ENCODE assay signal across 20 mouse cellular contexts in genomic region chr3:38341666-38342065, GRCm38 (mm10).
"Had no signal": no experiment of that assay in that cellular context is flagged by ENCODE, and none has a peak within 500 bp of the region (broad histone marks: within the 10 kb centered on the region; RNA-seq: fewer than 3 reads in every experiment).

No protein-coding gene starts in this region.

- H3K9me3 ChIP-seq: liver, embryonic 15.5 days; lung, embryonic 15.5 days; midbrain, embryonic 10.5 days; midbrain, embryonic 13.5 days; neural tube, embryonic 13.5 days; neural tube, embryonic 15.5 days had no signal

- H3K27me3 ChIP-seq: liver, embryonic 15.5 days; lung, embryonic 15.5 days; midbrain, embryonic 13.5 days; neural tube, embryonic 13.5 days; neural tube, embryonic 15.5 days had no signal

- DNase-seq: liver, postnatal 0 days; lung, adult 2 months; lung, postnatal 4 days; retina, postnatal 1 day; right cerebral cortex, adult 18-20 months; right cerebral cortex, postnatal 25 days; right cerebral cortex, postnatal 4 days; spleen, adult 18-20 months; thymus, adult 18-20 months; thymus, postnatal 14 days; thymus, postnatal 36 days had no signal

- ATAC-seq: liver, postnatal 0 days; lung, postnatal 0 days; midbrain, embryonic 13.5 days; midbrain, embryonic 16.5 days had no signal

- H3K9ac ChIP-seq: liver, embryonic 15.5 days; liver, postnatal 0 days; lung, embryonic 15.5 days; midbrain, embryonic 13.5 days; neural tube, embryonic 13.5 days; neural tube, embryonic 15.5 days had no signal

- H3K4me2 ChIP-seq: liver, embryonic 15.5 days; lung, embryonic 15.5 days; midbrain, embryonic 13.5 days; neural tube, embryonic 13.5 days; neural tube, embryonic 15.5 days had no signal

- H3K4me3 ChIP-seq: liver, embryonic 15.5 days; lung, embryonic 15.5 days; midbrain, embryonic 10.5 days; midbrain, embryonic 13.5 days; myocyte; neural tube, embryonic 13.5 days; neural tube, embryonic 15.5 days had no signal

- H3K4me1 ChIP-seq: liver, embryonic 15.5 days; lung, embryonic 15.5 days; midbrain, embryonic 10.5 days; midbrain, embryonic 13.5 days; neural tube, embryonic 13.5 days; neural tube, embryonic 15.5 days had no signal

- H3K27ac ChIP-seq: liver, embryonic 15.5 days; lung, embryonic 15.5 days; midbrain, embryonic 10.5 days; midbrain, embryonic 13.5 days; neural tube, embryonic 13.5 days; neural tube, embryonic 15.5 days had no signal

- H3K36me3 ChIP-seq: liver, embryonic 15.5 days; lung, embryonic 15.5 days; midbrain, embryonic 10.5 days; midbrain, embryonic 13.5 days; neural tube, embryonic 13.5 days; neural tube, embryonic 15.5 days had no signal
